Mouse (Mus musculus): ENCODE data around the gene Ccl8. TPM values are rescaled to one million over a fixed set of nuclear protein-coding genes. Genes with fewer than 3 reads are reported as not detected.

Gene Ccl8
- polyA plus RNA-seq (2015; fragmentation: Nextera tagmentation; extraction: Ambion mirVana), result not detected in 2 replicates

DNA sequence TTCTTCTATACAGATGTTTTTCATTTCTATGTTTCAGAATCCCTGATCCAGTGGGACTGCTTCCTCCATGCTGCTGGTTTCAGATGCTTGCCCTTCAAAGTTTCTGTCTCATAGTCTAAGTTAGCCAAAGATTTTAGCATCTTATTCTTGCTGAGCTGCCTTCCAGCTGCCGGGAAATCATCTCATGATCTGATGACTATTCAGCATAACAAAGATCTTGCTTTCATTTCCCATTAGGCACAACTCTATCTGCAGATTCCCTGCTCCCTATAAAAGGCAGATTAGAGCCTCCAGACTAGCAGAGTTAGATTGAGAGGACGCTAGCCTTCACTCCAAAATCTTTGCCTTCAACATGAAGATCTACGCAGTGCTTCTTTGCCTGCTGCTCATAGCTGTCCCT is at the start of gene Ccl8:
Gene Ccl8 (plus strand): TSS at position 301 of the 400 bp plus-strand sequence.
- Histone ChIP-seq H3K9me3 (replicated peaks) (no peaks in the 10 kb centered on the region), H3K4me3 (replicated peaks) (no peak within 1 kb of the TSS), H3K27ac (replicated peaks) (no peak within 1 kb of the TSS), H3K9ac (no peak within 1 kb of the TSS), H3K4me2 (no peak within 1 kb of the TSS), H3K36me3 (replicated peaks) (no peaks in the 10 kb centered on the region), H3K27me3 (no peaks in the 10 kb centered on the region), H3K4me1 (replicated peaks) (no peaks in the 10 kb centered on the region)
- 51% methylated on average over 3 of the region's 3 CpGs for WGBS (ENCODE audit: insufficient replicate concordance)
- ATAC-seq (ENCODE audit: insufficient read depth), result no peak

GRCm38 (mm10) chr11:82066953-82067571 is 47.9 kb upstream of the Ccl8 start:
- Histone ChIP-seq H3K9ac (no peak overlapping the region), H3K27me3 (no peaks in the 10 kb centered on the region), H3K4me2 (no peak overlapping the region), H3K36me3 (replicated peaks) (no peaks in the 10 kb centered on the region), H3K4me3 (replicated peaks) (no peak overlapping the region), H3K4me1 (replicated peaks) (no peaks in the 10 kb centered on the region), H3K27ac (replicated peaks) (no peak overlapping the region), H3K9me3 (replicated peaks) (no peaks in the 10 kb centered on the region)
- no peak for ATAC-seq (ENCODE audit: insufficient read depth)
- 56% methylated on average over 7 of the region's 7 CpGs for WGBS (ENCODE audit: insufficient replicate concordance)

- Histone ChIP-seq H3K27ac (replicated peaks) (no peak overlapping the region), H3K4me1 (replicated peaks) (no peaks in the 10 kb centered on the region), H3K9ac (no peak overlapping the region), H3K27me3 (no peaks in the 10 kb centered on the region), H3K36me3 (replicated peaks) (no peaks in the 10 kb centered on the region), H3K9me3 (replicated peaks) (no peaks in the 10 kb centered on the region), H3K4me2 (no peak overlapping the region), H3K4me3 (replicated peaks) (no peak overlapping the region)
- WGBS (ENCODE audit: insufficient replicate concordance), result 56% methylated on average over 3 of the region's 3 CpGs
- no peak for ATAC-seq (ENCODE audit: insufficient read depth)
Observed at GRCm38 (mm10) chr11:82071076-82071475, 43.9 kb upstream of the Ccl8 start.

- no peak overlapping the region for H3K4me2 ChIP-seq
- 43% methylated on average over 1 of the region's 1 CpGs for WGBS (ENCODE audit: insufficient replicate concordance)
- no peak overlapping the region for H3K4me3 ChIP-seq (replicated peaks)
Observed at GRCm38 (mm10) chr11:82072374-82072773, 42.6 kb upstream of the Ccl8 start.

GRCm38 (mm10) chr11:82072984-82073383 is 42.0 kb upstream of the Ccl8 start:
- Histone ChIP-seq H3K27me3 (no peaks in the 10 kb centered on the region), H3K9ac (no peak overlapping the region), H3K36me3 (replicated peaks) (no peaks in the 10 kb centered on the region), H3K4me3 (replicated peaks) (no peak overlapping the region), H3K9me3 (replicated peaks) (no peaks in the 10 kb centered on the region), H3K4me2 (no peak overlapping the region), H3K27ac (replicated peaks) (no peak overlapping the region), H3K4me1 (replicated peaks) (no peaks in the 10 kb centered on the region)
- no peak for ATAC-seq (ENCODE audit: insufficient read depth)
- 42% methylated on average over 3 of the region's 3 CpGs for WGBS (ENCODE audit: insufficient replicate concordance)

More at GRCm38 (mm10) chr11:82072374-82072773, 42.6 kb upstream of the Ccl8 start:
- Histone ChIP-seq H3K9ac (no peak overlapping the region), H3K27ac (replicated peaks) (no peak overlapping the region), H3K27me3 (no peaks in the 10 kb centered on the region), H3K36me3 (replicated peaks) (no peaks in the 10 kb centered on the region), H3K4me1 (replicated peaks) (no peaks in the 10 kb centered on the region), H3K9me3 (replicated peaks) (no peaks in the 10 kb centered on the region)
- no peak for ATAC-seq (ENCODE audit: insufficient read depth)

DNA sequence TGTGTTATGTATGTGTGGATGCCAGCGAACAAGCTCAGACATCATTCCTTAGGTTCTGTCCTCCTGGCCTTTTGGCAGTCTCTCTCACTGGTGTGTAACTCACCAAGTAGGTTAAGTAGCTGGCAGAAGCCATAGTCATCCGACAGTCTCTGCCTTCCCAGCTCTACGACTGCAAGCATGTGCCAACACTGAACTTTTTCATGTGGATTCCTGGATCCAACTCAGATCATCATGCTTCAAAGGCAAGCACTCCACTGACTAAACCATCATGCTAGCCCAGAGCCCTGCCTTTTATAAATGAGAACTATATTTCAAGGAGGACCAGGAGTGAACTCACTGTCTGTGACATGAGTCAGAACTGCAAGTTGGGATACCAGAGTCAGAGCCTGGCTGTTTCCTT is 41.3 kb upstream of the Ccl8 start:
- no peak overlapping the region for H3K4me3 ChIP-seq (replicated peaks)
- no peaks in the 10 kb centered on the region for H3K9me3 ChIP-seq (replicated peaks)
- H3K36me3 ChIP-seq (replicated peaks), result no peaks in the 10 kb centered on the region
- no peaks in the 10 kb centered on the region for H3K4me1 ChIP-seq (replicated peaks)
- no peak overlapping the region for H3K4me2 ChIP-seq
- no peak overlapping the region for H3K27ac ChIP-seq (replicated peaks)
- no peaks in the 10 kb centered on the region for H3K27me3 ChIP-seq
- ATAC-seq (ENCODE audit: insufficient read depth), result no peak
- WGBS (ENCODE audit: insufficient replicate concordance), result 53% methylated on average over 3 of the region's 3 CpGs
- no peak overlapping the region for H3K9ac ChIP-seq

- no peak overlapping the region for H3K4me2 ChIP-seq
- ATAC-seq (ENCODE audit: insufficient read depth), result no peak
- H3K9ac ChIP-seq, result no peak overlapping the region
- 37% methylated on average over 3 of the region's 3 CpGs for WGBS (ENCODE audit: insufficient replicate concordance)
- no peak overlapping the region for H3K4me3 ChIP-seq (replicated peaks)
- no peak overlapping the region for H3K27ac ChIP-seq (replicated peaks)
- no peaks in the 10 kb centered on the region for H3K9me3 ChIP-seq (replicated peaks)
- H3K4me1 ChIP-seq (replicated peaks), result no peaks in the 10 kb centered on the region
- no peaks in the 10 kb centered on the region for H3K36me3 ChIP-seq (replicated peaks)
- no peaks in the 10 kb centered on the region for H3K27me3 ChIP-seq
Observed at GRCm38 (mm10) chr11:82077031-82077430, 38.0 kb upstream of the Ccl8 start.

- Histone ChIP-seq H3K4me1 (replicated peaks) (no peaks in the 10 kb centered on the region), H3K9ac (no peak overlapping the region), H3K9me3 (replicated peaks) (no peaks in the 10 kb centered on the region), H3K27ac (replicated peaks) (no peak overlapping the region), H3K4me3 (replicated peaks) (no peak overlapping the region), H3K4me2 (no peak overlapping the region), H3K36me3 (replicated peaks) (no peaks in the 10 kb centered on the region), H3K27me3 (no peaks in the 10 kb centered on the region)
- no peak for ATAC-seq (ENCODE audit: insufficient read depth)
Observed at GRCm38 (mm10) chr11:82078136-82078730, 36.8 kb upstream of the Ccl8 start.

- Histone ChIP-seq H3K4me1 (replicated peaks) (no peaks in the 10 kb centered on the region), H3K27ac (replicated peaks) (no peak overlapping the region), H3K9me3 (replicated peaks) (no peaks in the 10 kb centered on the region), H3K4me3 (replicated peaks) (no peak overlapping the region), H3K4me2 (no peak overlapping the region), H3K27me3 (no peaks in the 10 kb centered on the region), H3K36me3 (replicated peaks) (no peaks in the 10 kb centered on the region), H3K9ac (no peak overlapping the region)
- 42% methylated on average over 3 of the region's 3 CpGs for WGBS (ENCODE audit: insufficient replicate concordance)
- no peak for ATAC-seq (ENCODE audit: insufficient read depth)
Observed at GRCm38 (mm10) chr11:82080865-82081264, 34.1 kb upstream of the Ccl8 start.

DNA sequence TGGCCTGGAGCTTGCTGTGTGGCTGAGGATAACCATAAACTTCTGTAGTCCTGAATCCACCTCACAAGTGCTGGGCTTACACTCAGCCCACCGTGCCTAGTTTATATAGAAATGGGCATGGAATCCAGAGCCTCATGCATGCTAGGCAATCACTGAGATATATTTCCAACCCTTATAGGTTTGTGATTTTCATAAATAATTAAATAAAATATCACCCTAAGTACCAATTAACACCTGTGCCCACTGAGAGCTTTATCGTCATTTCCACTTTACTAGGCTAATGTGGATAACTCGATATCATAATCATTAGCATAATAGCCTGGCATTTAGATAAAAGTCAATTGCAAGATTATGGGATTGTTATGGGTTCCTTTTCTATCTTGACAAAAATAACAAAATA is 30.6 kb upstream of the Ccl8 start:
- no peaks in the 10 kb centered on the region for H3K9me3 ChIP-seq (replicated peaks)
- no peak for ATAC-seq (ENCODE audit: insufficient read depth)
- 71% methylated on average over 3 of the region's 3 CpGs for WGBS (ENCODE audit: insufficient replicate concordance)
- H3K9ac ChIP-seq, result no peak overlapping the region
- H3K4me1 ChIP-seq (replicated peaks), result no peaks in the 10 kb centered on the region
- no peaks in the 10 kb centered on the region for H3K27me3 ChIP-seq
- no peak overlapping the region for H3K4me2 ChIP-seq
- H3K36me3 ChIP-seq (replicated peaks), result no peaks in the 10 kb centered on the region
- no peak overlapping the region for H3K27ac ChIP-seq (replicated peaks)
- no peak overlapping the region for H3K4me3 ChIP-seq (replicated peaks)

DNA sequence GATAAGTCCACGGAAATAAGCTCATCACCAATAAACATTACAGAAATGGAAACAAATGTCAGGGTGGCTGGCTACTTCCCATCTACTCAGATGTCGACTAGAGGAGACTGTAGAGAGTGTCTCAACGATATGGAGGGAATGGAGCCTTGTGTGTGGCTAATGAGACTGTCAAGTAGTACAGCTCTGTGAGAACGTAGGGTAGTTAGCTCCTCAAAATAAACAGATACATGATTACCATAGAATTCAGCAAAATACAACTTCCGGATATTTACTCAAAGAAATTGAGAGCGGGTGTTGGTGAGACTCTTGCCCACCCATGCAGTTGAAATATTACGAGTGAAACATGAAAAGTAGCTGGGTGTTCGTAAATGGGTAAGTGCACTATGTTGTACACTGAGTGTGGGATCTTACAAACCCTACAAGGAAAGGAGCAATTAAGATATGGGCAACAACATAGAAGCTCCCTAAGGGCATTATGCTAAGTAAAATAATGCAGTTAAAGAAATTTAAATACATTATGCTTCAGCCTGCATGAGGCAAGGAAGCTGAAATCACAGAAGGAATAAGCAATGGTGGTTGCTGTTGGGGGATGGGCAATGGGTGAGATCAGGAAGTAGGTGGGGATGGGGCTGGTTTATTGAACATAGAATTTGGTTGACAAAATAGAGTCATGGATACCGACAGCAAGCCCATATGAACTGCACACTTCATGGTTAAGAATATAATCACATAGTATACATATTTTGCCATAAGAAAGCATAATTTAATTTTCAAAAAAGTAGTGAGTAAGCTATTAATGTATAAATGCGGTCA is 15.3 kb upstream of the Ccl8 start:
- H3K4me3 ChIP-seq (replicated peaks), result no peak overlapping the region
- no peak overlapping the region for H3K27ac ChIP-seq (replicated peaks)
- H3K4me1 ChIP-seq (replicated peaks), result no peaks in the 10 kb centered on the region
- no peak for ATAC-seq (ENCODE audit: insufficient read depth)
- no peaks in the 10 kb centered on the region for H3K36me3 ChIP-seq (replicated peaks)
- no peak overlapping the region for H3K4me2 ChIP-seq
- H3K27me3 ChIP-seq, result no peaks in the 10 kb centered on the region
- H3K9me3 ChIP-seq (replicated peaks), result no peaks in the 10 kb centered on the region
- 56% methylated on average over 10 of the region's 10 CpGs for WGBS (ENCODE audit: insufficient replicate concordance)
- H3K9ac ChIP-seq, result no peak overlapping the region
